Mouse (Mus musculus) hindbrain, embryonic 11.5 days (tissue): Measurements from ENCODE around the gene Zfp423. TPM values are rescaled to one million over a fixed set of nuclear protein-coding genes. Genes with fewer than 3 reads are reported as not detected.

ENCODE experiments used
- ATAC-seq: fragments of 200-750 bp; cut with Nextera tagmentation; 2 replicates; pipeline ENCODE4 v1.8.0; 2017; ENCODE audit warnings: mild to moderate bottlenecking, moderate TSS enrichment, moderate library complexity; ENCODE audit not compliant: low FRiP score
- DNase-seq: peaks from one replicate; pipeline ENCODE4 v3.0.0-alpha.2; 2015; ENCODE audit warnings: low spot score
- H3K27ac ChIP-seq: fragments of 300-500 bp; sonication (generic); 2 replicates; pipeline ENCODE4 v1.5.1; 2014; ENCODE audit warnings: mild to moderate bottlenecking, low read depth, low read length
- H3K27me3 ChIP-seq: fragments of 300-500 bp; sonication (generic); 2 replicates; pipeline ENCODE4 v1.6.1; 2014; ENCODE audit warnings: mild to moderate bottlenecking, low read length, moderate library complexity, mixed read lengths; ENCODE audit not compliant: control insufficient read depth, insufficient read depth
- H3K36me3 ChIP-seq: fragments of 300-500 bp; sonication (generic); 2 replicates; pipeline ENCODE4 v1.6.1; 2014; ENCODE audit warnings: mild to moderate bottlenecking, low read length, moderate library complexity, mixed read lengths; ENCODE audit not compliant: control insufficient read depth, insufficient read depth
- H3K4me1 ChIP-seq: fragments of 300-500 bp; sonication (generic); replicated peaks from 2 replicates; pipeline ENCODE4 v1.6.1; 2014; ENCODE audit warnings: low read length, mixed read lengths; ENCODE audit not compliant: control insufficient read depth, insufficient read depth
- H3K4me2 ChIP-seq: fragments of 300-500 bp; sonication (generic); replicated peaks from 2 replicates; pipeline ENCODE4 v1.6.1; 2014; ENCODE audit warnings: mild to moderate bottlenecking, low read depth, low read length
- H3K4me3 ChIP-seq: fragments of 300-500 bp; sonication (generic); 2 replicates; pipeline ENCODE4 v1.5.1; 2014; ENCODE audit warnings: low read depth, low read length
- H3K9ac ChIP-seq: fragments of 300-500 bp; sonication (generic); 2 replicates; pipeline ENCODE4 v1.6.1; 2014; ENCODE audit warnings: low read depth, low read length
- H3K9me3 ChIP-seq: fragments of 300-500 bp; sonication (generic); 2 replicates; pipeline ENCODE4 v1.6.1; 2016; ENCODE audit warnings: low read length; ENCODE audit not compliant: control insufficient read depth
- WGBS: fragments of 180-500 bp; shearing (Covaris S2); extraction: QIAGEN DNeasy Blood & Tissue Kit; methylation state at CpG from one replicate; pipeline ENCODE4 v1.1.7; 2014; 5-methylcytosine and 5-hydroxymethylcytosine counted together
- polyA plus RNA-seq: library from polyadenylated mRNA; unstranded; fragments of >200 nt; fragmentation: Nextera tagmentation; extraction: Ambion mirVana; gene quantifications from 2 replicates; pipeline ENCODE4 v1.2.1, GENCODE M21; 2014

Zfp423 gene
- polyA plus RNA-seq, 1 experiment from 2014 or later: 49.5 TPM

DNA sequence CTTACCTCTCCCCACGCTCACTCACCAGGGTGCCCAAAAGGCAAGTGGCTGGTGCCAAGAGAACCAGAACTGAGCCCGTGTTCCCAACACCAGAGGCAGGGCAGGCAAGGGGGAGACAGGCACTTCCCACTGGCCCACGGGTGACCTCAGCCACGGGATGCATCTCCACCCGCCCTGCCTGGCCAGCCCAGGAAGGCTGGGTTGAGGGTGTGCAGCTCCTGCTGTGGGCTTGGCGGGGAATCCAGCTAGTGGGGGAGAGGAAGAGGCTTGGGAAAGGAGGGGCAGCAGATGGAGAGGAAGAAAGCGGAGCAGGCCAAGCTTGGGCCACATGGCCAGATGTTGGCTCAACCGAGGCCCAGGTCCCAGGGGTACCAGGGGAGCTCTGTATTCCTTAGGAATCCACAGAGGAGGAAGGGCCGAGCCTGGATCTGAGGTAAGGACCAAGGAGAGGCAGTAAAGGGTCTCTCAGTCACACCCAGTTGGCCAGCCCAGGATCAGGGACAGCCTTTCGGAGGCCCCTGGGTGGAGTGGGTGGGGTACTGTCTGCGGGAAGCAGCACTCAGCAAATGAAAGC is 155.0 kb downstream of the Zfp423 start:
- ATAC-seq (no peak), DNase-seq (peak; percentile 30)
- no peaks in the 10 kb centered on the region for H3K36me3 ChIP-seq
- WGBS: 57% methylated on average over 10 of the region's 11 CpGs
- H3K4me3 ChIP-seq: no peak overlapping the region
- peak overlapping the region; percentile 0; the same call in 1 of the 2 replicates for H3K27ac ChIP-seq
- no peaks in the 10 kb centered on the region for H3K9me3 ChIP-seq
- H3K9ac ChIP-seq: no peak overlapping the region
- no peak overlapping the region for H3K4me2 ChIP-seq
- H3K27me3 ChIP-seq: no peaks in the 10 kb centered on the region
- peaks cover 12% of the 10 kb centered on the region; the same call in 1 of the 2 replicates for H3K4me1 ChIP-seq

DNA sequence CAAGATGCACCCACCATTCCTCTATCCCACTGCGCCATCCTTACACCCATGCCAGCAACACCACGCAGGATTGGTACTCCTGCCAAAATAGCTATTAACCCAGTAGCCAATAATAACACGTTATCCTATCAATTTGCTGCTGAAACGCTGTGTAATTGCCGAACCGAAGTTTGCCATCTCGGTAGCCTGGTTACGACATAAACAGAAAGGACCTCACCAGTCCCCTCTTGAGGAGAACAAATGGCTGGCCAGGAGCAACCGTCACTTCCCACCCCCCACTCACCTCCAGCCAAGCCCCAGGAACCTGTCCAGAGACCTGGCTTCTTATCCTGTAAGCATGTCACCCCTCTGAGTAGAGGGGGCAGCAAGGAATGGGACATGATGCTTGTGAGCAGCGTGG is 156.0 kb downstream of the Zfp423 start:
- Histone ChIP-seq H3K9me3 (no peaks in the 10 kb centered on the region), H3K4me3 (no peak overlapping the region), H3K4me1 (peaks cover 12% of the 10 kb centered on the region; the same call in 1 of the 2 replicates), H3K9ac (no peak overlapping the region), H3K27me3 (no peaks in the 10 kb centered on the region), H3K27ac (no peak overlapping the region), H3K36me3 (no peaks in the 10 kb centered on the region), H3K4me2 (no peak overlapping the region)
- ATAC-seq (no peak), DNase-seq (no peak)
- 82% methylated on average over 10 of the region's 10 CpGs for WGBS

DNA sequence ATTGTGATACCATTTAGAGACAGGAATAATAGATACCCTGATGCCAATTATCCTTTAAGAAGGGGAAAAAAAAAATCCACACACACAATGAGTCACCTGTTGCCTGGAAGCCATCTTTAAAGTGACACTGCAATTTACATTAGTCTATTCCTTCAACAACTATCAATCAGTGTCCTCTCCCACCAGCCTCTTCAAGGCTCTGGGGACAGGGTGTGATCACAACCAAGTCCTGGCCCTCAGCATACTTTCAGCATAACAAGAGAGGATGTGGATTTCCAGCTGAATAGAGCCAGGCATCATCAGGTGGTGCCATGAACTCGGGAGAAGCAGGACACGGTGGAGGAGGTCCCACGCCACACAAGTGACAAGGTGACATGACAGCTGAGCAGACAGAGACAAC is 156.8 kb downstream of the Zfp423 start:
- 55% methylated on average over 3 of the region's 3 CpGs for WGBS
- Histone ChIP-seq H3K4me3 (no peak overlapping the region), H3K27me3 (no peaks in the 10 kb centered on the region), H3K9me3 (no peaks in the 10 kb centered on the region), H3K9ac (no peak overlapping the region), H3K36me3 (no peaks in the 10 kb centered on the region), H3K4me2 (no peak overlapping the region), H3K4me1 (peaks cover 12% of the 10 kb centered on the region; the same call in 1 of the 2 replicates), H3K27ac (no peak overlapping the region)
- DNase-seq: no peak
- no peak for ATAC-seq

DNA sequence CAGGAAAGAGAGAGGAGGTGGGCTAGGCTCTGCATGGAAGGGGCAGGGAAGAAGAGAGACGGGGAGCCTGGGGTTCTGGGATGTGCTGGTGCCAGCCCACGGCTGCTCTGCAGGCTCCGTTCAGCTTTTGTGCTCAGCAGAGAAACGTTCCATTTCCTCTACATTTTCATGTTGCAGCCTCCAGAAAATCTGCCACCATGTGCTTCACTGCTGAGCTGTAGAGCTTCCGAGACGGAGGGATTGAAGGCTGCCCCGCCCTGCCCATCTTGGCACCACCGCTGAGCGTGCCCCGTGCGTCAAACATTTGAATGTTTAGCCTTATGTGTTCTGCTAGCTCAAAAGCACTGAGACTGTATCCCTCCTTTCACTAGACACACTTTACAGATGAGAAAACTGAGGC is 159.3 kb downstream of the Zfp423 start:
- H3K4me3 ChIP-seq: no peak overlapping the region

DNA sequence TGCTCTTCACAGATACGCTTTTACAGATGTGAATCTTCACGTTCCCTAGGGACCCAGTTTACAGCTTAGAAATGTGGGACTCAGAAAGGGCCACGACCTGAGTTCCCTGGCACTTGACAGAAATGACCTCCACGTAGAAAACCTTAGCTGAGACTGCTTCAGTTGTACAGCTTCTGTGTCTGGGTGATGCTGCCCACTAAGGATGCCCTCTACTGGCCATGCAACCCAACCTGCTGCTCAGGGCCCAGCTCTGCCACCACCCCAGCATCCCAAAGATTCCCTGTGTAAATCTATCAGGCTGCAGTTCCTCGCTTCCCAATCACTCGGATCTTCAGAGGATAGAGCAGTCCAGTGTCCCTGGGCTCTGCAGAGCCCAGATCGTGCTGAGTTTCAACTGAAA is 163.2 kb downstream of the Zfp423 start:
- DNase-seq: no peak
- no peaks in the 10 kb centered on the region for H3K36me3 ChIP-seq
- no peak for ATAC-seq
- no peak overlapping the region for H3K9ac ChIP-seq
- H3K27me3 ChIP-seq: no peaks in the 10 kb centered on the region
- WGBS: 74% methylated on average over 7 of the region's 7 CpGs
- no peaks in the 10 kb centered on the region for H3K9me3 ChIP-seq
- H3K27ac ChIP-seq: no peak overlapping the region
- H3K4me2 ChIP-seq: no peak overlapping the region
- H3K4me3 ChIP-seq: no peak overlapping the region
- H3K4me1 ChIP-seq: no peaks in the 10 kb centered on the region; the same call in 1 of the 2 replicates

More for the DNA sequence above, 159.3 kb downstream of the Zfp423 start:
- no peak overlapping the region for H3K27ac ChIP-seq
- ATAC-seq (no peak), DNase-seq (no peak)
- H3K27me3 ChIP-seq: no peaks in the 10 kb centered on the region
- WGBS: 87% methylated on average over 11 of the region's 11 CpGs
- H3K36me3 ChIP-seq: no peaks in the 10 kb centered on the region
- no peak overlapping the region for H3K4me2 ChIP-seq
- no peaks in the 10 kb centered on the region for H3K9me3 ChIP-seq
- H3K4me1 ChIP-seq: peaks cover 12% of the 10 kb centered on the region; the same call in 1 of the 2 replicates
- no peak overlapping the region for H3K9ac ChIP-seq

DNA sequence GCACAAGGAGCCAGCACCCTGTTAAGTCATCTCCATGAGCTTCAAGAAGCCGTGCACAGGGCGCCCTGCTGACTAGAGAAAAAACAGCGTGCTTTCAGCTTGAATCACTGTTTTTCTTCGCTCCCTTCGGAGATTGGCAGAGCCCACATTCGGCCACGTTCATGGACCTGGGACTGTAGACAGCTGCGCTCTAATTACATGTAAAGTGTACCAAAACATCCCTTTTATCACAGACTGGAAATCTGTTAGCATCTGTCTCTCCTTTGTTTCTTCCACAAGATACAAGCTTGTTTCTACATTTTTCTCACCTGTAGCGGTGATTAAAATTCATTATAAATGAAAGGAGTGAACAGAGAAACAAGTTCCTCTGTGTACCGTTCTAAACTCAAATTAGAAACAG is 164.8 kb downstream of the Zfp423 start:
- 73% methylated on average over 10 of the region's 10 CpGs for WGBS
- Histone ChIP-seq H3K27me3 (no peaks in the 10 kb centered on the region), H3K27ac (peak overlapping the region; percentile 20; the same call in 1 of the 2 replicates), H3K4me3 (no peak overlapping the region), H3K9ac (no peak overlapping the region), H3K4me2 (no peak overlapping the region), H3K4me1 (no peaks in the 10 kb centered on the region; the same call in 1 of the 2 replicates), H3K36me3 (no peaks in the 10 kb centered on the region), H3K9me3 (no peaks in the 10 kb centered on the region)
- DNase-seq: no peak
- ATAC-seq: no peak

DNA sequence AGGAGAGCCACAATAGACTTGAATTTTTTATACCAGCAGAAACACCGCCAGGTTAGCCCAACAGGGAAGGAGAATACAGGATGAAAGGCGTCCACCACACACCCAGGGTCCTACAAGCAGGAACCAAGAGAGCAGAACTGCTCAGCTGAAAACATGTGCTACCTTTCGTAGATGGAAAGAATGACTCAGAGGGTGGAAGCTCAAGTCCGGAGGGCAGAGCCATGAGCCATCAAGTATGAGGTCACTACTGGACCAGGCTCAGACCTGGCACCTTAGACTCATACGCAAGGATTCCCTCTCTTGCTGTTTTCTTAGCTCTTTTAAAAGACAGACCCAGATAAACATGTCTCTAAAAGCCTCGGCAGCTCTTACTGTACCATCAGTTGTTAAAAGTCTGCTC is 168.3 kb downstream of the Zfp423 start:
- H3K36me3 ChIP-seq: no peaks in the 10 kb centered on the region
- H3K9ac ChIP-seq: no peak overlapping the region
- no peak overlapping the region for H3K27ac ChIP-seq
- 90% methylated on average over 6 of the region's 6 CpGs for WGBS
- H3K9me3 ChIP-seq: no peaks in the 10 kb centered on the region
- H3K4me1 ChIP-seq: no peaks in the 10 kb centered on the region; the same call in 1 of the 2 replicates
- H3K4me2 ChIP-seq: no peak overlapping the region
- no peaks in the 10 kb centered on the region for H3K27me3 ChIP-seq
- no peak for DNase-seq
- no peak overlapping the region for H3K4me3 ChIP-seq
- ATAC-seq: no peak

GRCm38 (mm10) chr8:87784641-87785439 is 174.6 kb downstream of the Zfp423 start:
- DNase-seq (no peak), ATAC-seq (0 out of 2 replicates have a peak, but pooled peaks have one; percentile 17)
- 54% methylated on average over 13 of the region's 13 CpGs for WGBS

More at GRCm38 (mm10) chr8:87784641-87785439, 174.6 kb downstream of the Zfp423 start:
- Histone ChIP-seq H3K4me1 (peaks cover 16% of the 10 kb centered on the region), H3K4me2 (peak overlapping the region; percentile 12; the same call in 1 of the 2 replicates), H3K4me3 (no peak overlapping the region), H3K9ac (0 out of 2 replicates have a peak overlapping the region, but pooled peaks have one; percentile 4), H3K36me3 (peaks cover 16% of the 10 kb centered on the region), H3K27ac (peak overlapping the region; percentile 68), H3K9me3 (no peaks in the 10 kb centered on the region), H3K27me3 (no peaks in the 10 kb centered on the region)
